Mouse (Mus musculus): ENCODE results near the gene Rasa2.
"Not testable (repeated sequence)": the region's sequence is repeated elsewhere in the genome, so short reads cannot be mapped to it uniquely, and the experiment has no call there.

Rasa2 gene

GRCm38 (mm10) chr9:96631389-96632072 is at the start of gene Rasa2:
Rasa2 (minus strand) TSS chr9:96631617.
- peak; percentile 90 to 92 for DNase-seq (ENCODE audit: low read depth in 2 of 2, low spot score in 2 of 2)

DNA sequence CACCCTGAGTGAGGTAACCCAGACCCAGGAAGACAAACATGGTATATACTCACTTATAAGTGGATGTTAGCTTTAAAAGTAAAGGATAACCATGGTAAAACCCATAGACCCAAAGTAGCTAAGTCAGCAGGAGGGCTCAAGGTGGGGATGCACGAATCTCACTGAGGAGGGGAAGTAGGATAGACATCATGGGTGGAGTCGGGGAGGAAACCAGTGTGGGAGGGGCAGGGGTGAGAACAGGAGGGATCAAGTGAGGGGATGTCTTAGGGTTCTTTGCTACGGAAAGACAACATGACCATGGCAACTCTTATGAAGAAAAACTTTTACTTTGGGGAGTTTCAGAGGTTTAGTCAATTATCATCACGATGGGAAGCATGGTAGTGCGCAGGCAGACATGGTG is 47.2 kb upstream of the Rasa2 start:
- no peak for DNase-seq (ENCODE audit: low read depth in 2 of 2, low spot score in 2 of 2)

GRCm38 (mm10) chr9:96677711-96678110 is 46.3 kb upstream of the Rasa2 start:
- DNase-seq (ENCODE audit: low read depth in 2 of 2, low spot score in 2 of 2): not testable (repeated sequence)

- DNase-seq (ENCODE audit: low read depth in 2 of 2, low spot score in 2 of 2): no peak
Observed at GRCm38 (mm10) chr9:96676671-96677070, 45.3 kb upstream of the Rasa2 start.

GRCm38 (mm10) chr9:96675763-96676640 is 44.6 kb upstream of the Rasa2 start:
- no peak for DNase-seq (ENCODE audit: low read depth in 2 of 2, low spot score in 2 of 2)

- DNase-seq (ENCODE audit: low read depth in 2 of 2, low spot score in 2 of 2): peak; percentile 55 to 71
Observed at GRCm38 (mm10) chr9:96675071-96675762, 43.8 kb upstream of the Rasa2 start.

- DNase-seq (ENCODE audit: low read depth in 2 of 2, low spot score in 2 of 2): no peak
Observed at GRCm38 (mm10) chr9:96674301-96674700, 42.9 kb upstream of the Rasa2 start.

GRCm38 (mm10) chr9:96672466-96672865 is 41.0 kb upstream of the Rasa2 start:
- no peak for DNase-seq (ENCODE audit: low read depth in 2 of 2, low spot score in 2 of 2)

DNA sequence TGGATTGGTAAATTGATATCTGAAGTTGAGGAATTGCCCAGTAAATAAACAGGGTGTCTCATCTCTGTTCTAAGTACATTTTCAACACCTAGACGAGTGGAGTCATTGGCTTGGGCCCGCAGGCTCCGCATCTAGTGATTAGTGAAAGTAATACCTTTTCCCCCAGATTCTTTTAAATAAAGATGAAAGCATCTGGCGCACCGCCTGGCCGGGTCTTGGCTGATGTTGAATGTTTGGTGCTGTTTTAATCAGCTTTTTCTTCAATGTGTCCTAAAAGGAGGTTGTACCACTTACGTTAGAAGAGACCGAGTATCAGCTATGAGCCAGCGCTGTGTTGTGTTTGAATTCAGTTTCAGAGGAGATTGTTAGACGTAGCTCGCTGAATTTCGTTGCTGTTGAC is 39.8 kb upstream of the Rasa2 start:
- DNase-seq (ENCODE audit: low read depth in 2 of 2, low spot score in 2 of 2): no peak

DNA sequence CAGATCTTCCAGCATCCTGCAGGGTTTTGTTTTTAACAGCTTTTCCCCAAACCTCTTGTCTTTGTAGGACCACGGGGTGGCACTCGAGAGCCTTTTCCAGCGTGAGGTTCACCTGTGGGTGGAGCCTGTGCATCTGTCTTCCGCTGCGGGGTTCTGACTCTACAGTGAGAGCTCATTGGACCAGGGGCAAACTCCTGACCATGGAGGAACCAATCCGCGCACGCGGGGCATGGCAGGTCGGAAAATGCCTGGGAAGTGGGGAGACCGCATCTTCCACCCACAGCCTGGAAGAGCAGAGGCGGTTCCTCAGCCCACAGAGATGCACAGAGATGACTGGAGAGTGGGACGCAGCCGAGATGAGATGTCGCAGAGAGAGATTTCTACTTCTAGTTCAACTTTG is 38.5 kb upstream of the Rasa2 start:
- DNase-seq (ENCODE audit: low read depth in 2 of 2, low spot score in 2 of 2): peak; percentile 92 to 93

GRCm38 (mm10) chr9:96668628-96669027 is 37.2 kb upstream of the Rasa2 start:
- peak; percentile 31 to 50 for DNase-seq (ENCODE audit: low read depth in 2 of 2, low spot score in 2 of 2)

DNA sequence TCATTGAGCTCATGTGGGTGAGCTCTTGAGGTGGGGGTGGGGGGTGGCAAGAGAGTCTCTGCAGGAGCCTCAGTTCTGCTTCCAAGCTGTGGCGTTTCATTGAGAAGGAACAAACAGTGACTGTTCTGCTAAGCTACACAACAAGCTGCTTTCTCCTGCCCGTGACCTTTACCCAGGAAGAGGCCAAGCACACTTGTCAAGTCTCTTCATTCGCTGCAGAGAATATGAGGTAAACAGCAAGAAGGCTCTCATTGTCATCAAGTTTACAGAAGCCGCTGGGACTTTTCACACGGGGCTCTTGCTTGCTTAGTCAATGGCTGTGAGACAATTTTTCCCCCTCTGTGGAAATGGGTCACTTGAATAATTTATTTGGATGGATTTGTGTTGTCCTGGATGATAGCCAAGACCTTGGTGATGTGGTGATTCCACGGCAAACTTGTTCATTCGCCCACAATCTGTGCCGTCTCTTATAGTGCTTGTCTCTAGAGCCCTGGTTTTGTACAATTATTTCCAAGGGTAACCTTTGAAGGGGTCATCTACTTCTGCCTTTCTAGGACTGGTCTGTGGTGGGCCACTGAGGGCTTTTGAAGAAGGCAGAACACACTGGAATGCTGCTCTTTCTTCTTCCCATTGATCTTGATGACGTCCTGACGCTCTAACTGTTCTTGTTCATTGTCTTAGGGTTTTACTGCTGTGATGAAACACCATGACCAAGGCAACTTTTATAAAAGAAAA is 29.3 kb upstream of the Rasa2 start:
- DNase-seq (ENCODE audit: low read depth in 2 of 2, low spot score in 2 of 2): no peak

DNA sequence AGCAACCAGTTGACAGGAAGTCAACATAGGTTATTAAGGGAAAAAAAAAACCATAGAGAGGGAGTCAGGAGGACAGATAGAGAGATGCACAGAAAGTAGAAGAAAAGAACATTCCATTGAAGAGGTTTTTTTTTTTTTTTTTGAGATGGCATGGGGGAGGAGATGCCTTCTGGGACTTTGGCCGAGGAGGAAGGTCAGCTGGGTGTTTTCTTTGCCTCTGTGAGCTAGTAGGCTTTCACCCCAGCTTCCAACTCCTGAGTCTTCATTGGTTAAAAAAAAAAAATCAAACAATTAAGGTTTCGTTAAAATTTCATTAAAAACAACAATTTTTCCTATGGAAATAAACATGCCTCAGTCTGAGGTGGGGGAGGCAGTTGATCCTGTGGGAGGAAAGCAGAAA is 28.4 kb upstream of the Rasa2 start:
- DNase-seq (ENCODE audit: low read depth in 2 of 2, low spot score in 2 of 2): no peak

GRCm38 (mm10) chr9:96653538-96653937 is 22.1 kb upstream of the Rasa2 start:
- no peak for DNase-seq (ENCODE audit: low read depth in 2 of 2, low spot score in 2 of 2)

DNA sequence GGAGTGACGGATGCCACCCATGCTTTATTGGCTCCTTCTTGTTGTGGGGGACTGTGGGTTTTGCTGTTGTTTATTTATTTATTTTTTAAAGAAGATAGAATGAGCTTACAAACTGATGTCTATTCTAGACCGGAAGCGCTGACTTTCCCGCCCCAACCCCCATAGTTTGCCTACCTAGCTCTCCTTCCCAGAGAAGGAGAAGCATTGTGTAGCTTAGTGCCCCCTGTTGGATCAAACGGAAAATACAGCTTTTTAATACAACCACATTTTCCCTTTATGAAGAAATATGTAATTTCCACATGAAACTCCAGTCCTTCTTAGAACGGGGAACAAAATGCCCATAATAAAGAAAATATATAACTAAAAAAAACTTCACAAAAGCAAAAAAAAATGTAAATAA is 21.3 kb upstream of the Rasa2 start:
- DNase-seq (ENCODE audit: low read depth in 2 of 2, low spot score in 2 of 2): peak; percentile 16 to 59

DNA sequence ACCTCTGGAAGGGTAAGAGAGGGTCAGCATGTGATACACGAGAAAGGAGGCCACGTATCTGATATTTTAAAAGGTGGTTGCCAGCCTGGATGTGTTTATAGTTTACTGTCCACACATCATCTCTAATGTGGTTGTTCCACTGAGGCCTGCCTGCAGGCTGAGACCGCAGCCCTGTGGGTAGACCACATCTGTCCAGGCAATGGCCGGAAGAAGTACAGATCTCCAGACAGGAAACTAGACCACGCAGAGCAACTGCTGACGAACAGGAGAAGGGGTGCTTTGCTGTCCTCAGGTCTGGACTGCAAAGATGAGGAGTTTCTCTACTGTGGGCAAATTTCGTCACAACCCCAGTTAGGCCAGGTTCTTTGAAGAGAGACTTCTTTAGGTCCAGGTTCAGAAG is 19.4 kb upstream of the Rasa2 start:
- no peak for DNase-seq (ENCODE audit: low read depth in 2 of 2, low spot score in 2 of 2)

GRCm38 (mm10) chr9:96649924-96650323 is 18.5 kb upstream of the Rasa2 start:
- DNase-seq (ENCODE audit: low read depth in 2 of 2, low spot score in 2 of 2): peak in 1 of 2 experiments; percentile 15

DNA sequence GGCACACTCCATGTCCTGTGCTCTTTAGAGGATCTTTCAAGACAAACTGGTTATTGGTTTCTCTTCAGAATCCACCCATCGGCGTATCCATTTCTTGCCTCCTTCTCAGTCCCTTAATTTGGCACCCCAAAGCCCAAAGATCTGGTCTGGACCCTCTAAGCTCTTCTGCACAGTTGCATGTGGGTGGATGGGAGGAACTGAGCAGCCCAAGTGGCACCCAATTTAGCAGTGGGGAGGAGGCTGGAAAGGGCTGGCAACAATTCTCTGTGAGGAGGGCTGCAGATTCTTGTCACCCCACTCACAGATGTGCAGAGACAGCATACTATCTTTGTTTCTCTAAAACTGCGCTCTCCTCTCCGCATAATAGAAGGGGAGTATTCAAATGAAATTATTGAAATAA is 17.9 kb upstream of the Rasa2 start:
- no peak for DNase-seq (ENCODE audit: low read depth in 2 of 2, low spot score in 2 of 2)

DNA sequence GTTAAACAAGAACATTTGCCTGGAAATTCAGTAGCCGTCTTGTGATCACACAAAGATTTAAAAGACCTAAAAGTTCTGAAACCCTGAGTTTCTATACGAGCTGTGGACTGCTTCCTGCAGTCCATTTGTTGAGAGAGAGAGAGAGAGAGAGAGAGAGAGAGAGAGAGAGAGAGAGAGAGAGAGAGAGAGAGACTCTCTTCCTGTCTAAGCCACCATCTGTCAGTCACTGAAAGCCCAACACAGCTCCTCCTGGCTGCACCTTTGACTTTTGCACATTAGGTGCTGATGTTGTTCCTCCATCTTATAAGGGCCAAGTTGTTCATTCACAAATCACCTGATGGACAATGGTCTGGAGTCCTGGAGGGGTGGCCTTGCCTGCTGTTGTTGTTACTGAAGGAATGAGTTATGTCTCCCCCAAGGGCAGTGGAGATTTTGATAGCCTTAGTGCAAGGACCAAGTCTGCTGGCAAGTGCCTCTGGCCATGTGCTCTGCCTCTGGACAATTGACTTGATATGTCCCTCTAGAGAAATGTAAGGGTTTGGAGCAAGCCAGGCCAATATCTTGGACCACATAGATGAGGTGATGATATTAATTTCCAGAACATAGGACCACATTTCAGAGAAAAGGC is 15.4 kb upstream of the Rasa2 start:
- no peak for DNase-seq (ENCODE audit: low read depth in 2 of 2, low spot score in 2 of 2)

- DNase-seq (ENCODE audit: low read depth in 2 of 2, low spot score in 2 of 2): no peak
Observed at GRCm38 (mm10) chr9:96644840-96645239, 13.4 kb upstream of the Rasa2 start.

DNA sequence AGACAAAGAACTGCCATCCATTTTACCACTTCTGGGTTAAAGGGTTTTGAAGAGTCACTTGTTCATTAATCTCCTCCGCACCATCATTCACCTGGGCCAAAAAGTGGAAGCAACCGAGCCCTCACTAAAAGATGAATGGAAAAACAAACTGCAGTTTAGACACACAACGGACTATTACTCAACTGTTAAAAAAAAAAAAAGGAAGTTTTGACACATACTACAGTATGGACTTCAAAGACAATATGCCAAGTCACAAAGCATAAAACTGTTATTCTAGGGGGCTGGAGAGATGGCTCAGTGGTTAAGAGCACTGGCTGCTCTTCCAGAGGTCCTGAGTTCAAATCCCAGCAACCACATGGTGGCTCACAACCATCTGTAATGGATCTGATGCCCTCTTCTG is 12.6 kb upstream of the Rasa2 start:
- DNase-seq (ENCODE audit: low read depth in 2 of 2, low spot score in 2 of 2): not testable (repeated sequence)
